Mouse (Mus musculus) G1E (cell line): ENCODE results near the gene Nfasc.

Experiments
- CTCF ChIP-seq: IDR thresholded peaks from 2 replicates; pipeline ENCODE4 v1.5.1; 2012; ENCODE audit warnings: low read depth, low read length, inconsistent platforms, mixed read lengths
- GATA1 ChIP-seq: IDR thresholded peaks from 2 replicates; pipeline ENCODE4 v1.6.1; 2012; ENCODE audit warnings: borderline replicate concordance, low read length, inconsistent platforms, mixed read lengths

DNA sequence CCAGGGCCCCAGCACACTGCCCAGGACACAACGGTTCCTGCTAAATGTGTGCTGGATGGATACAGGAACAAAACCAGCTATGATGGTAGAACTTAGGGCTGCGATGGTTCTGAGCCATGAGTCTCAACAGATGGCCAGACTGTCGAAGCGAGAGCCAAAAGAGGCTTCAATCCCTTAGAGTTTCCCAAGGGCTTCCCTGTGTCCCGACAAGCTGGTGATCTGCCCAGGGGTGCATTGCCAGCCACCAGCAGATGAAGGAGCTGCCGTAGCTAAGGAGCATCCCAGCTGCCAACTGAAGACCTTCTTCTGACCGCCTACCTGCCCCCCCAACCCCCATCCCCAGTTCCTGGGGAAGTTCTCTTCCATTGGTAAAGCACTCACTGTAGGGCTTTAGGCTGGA is 104.3 kb downstream of the Nfasc start:
- TF ChIP-seq CTCF (no peak), GATA1 (no peak)
